Mouse (Mus musculus) CH12.LX (cell line): ENCODE measurements around the gene Wdr24.
A peak's percentile ranks its signal among the peaks of the same experiment; 100 is the strongest.
"Not testable (repeated sequence)": the region's sequence is repeated elsewhere in the genome, so short reads cannot be mapped to it uniquely, and the experiment has no call there.

ENCODE experiments used
- CHD2 ChIP-seq: IDR thresholded peaks from 2 replicates; pipeline ENCODE4 v1.6.1; 2011; ENCODE audit warnings: low read length, improper control_type of control experiment
- CTCF ChIP-seq, 2 experiments: IDR thresholded peaks in 1 of 2; conservative IDR thresholded peaks in 1 of 2; 2 replicates each; pipeline ENCODE4 v1.5.1; 2011 to 2012; ENCODE audit warnings: low read depth in 2 of 2, low read length in 2 of 2, improper control_type of control experiment in 1 of 2, inconsistent platforms in 1 of 2, mild to moderate bottlenecking in 1 of 2, moderate library complexity in 1 of 2
- EP300 ChIP-seq: IDR thresholded peaks from 2 replicates; pipeline ENCODE4 v1.6.1; 2011; ENCODE audit warnings: low read length, improper control_type of control experiment
- JUN ChIP-seq: IDR thresholded peaks from 2 replicates; pipeline ENCODE4 v1.6.1; 2011; ENCODE audit warnings: low read depth, mild to moderate bottlenecking, low read length, improper control_type of control experiment, moderate library complexity; ENCODE audit not compliant: insufficient read depth
- MAFK ChIP-seq: IDR thresholded peaks from 2 replicates; pipeline ENCODE4 v1.6.1; 2011; ENCODE audit warnings: low read length, improper control_type of control experiment; ENCODE audit not compliant: insufficient replicate concordance
- POLR2A ChIP-seq: IDR thresholded peaks from 2 replicates; pipeline ENCODE4 v1.6.1; 2011; ENCODE audit warnings: low read depth, mild to moderate bottlenecking, improper control_type of control experiment, low read length
- RAD21 ChIP-seq: IDR thresholded peaks from 2 replicates; pipeline ENCODE4 v1.6.1; 2011; ENCODE audit warnings: low read depth, mild to moderate bottlenecking, low read length, improper control_type of control experiment, moderate library complexity
- RCOR1 ChIP-seq: conservative IDR thresholded peaks from 2 replicates; pipeline ENCODE4 v1.6.1; 2012; ENCODE audit warnings: low read depth, mild to moderate bottlenecking, inconsistent platforms, low read length, improper control_type of control experiment
- TCF12 ChIP-seq: IDR thresholded peaks from 2 replicates; pipeline ENCODE4 v1.6.1; 2014; ENCODE audit warnings: low read depth, mild to moderate bottlenecking, inconsistent platforms, low read length, improper control_type of control experiment
- UBTF ChIP-seq: IDR thresholded peaks from 2 replicates; pipeline ENCODE4 v1.6.1; 2012; ENCODE audit warnings: low read depth, mild to moderate bottlenecking, inconsistent platforms, low read length, improper control_type of control experiment, moderate library complexity
- USF1 ChIP-seq: IDR thresholded peaks from 2 replicates; pipeline ENCODE4 v1.6.1; 2014; ENCODE audit warnings: low read depth, mild to moderate bottlenecking, inconsistent platforms, low read length, improper control_type of control experiment
- ZNF384 ChIP-seq: IDR thresholded peaks from 2 replicates; pipeline ENCODE4 v1.6.1; 2012; ENCODE audit warnings: low read depth, low read length, improper control_type of control experiment, inconsistent platforms

- TF ChIP-seq MAFK, USF1, CHD2, POLR2A, EP300, TCF12, UBTF, JUN, ZNF384, RCOR1, RAD21: not testable (repeated sequence)
- 0 out of 4 replicates have a peak, but pooled peaks of 1 of the 2 experiments have one; percentile 14 for TF ChIP-seq CTCF (conservative IDR thresholded peaks at IDR 0.05 in 1 of 2, IDR thresholded peaks at IDR 0.05 in 1 of 2; ENCODE audit: low read depth in 2 of 2, low read length in 2 of 2)
These were observed 16.0 kb upstream of the Wdr24 start for GRCm38 (mm10) chr17:25807452-25807851.
